Mouse (Mus musculus) yolk sac, embryonic 10.5 days (tissue): ENCODE data around the gene D930020B18Rik.
A peak's percentile ranks its signal among the peaks of the same experiment; 100 is the strongest.

Experiments used
- DNase-seq: peaks from one replicate; pipeline ENCODE4 v3.0.0-alpha.2; 2017; ENCODE audit warnings: low spot score

Gene D930020B18Rik

GRCm38 (mm10) chr10:121639573-121639972 lies 1.8 kb upstream of the D930020B18Rik start:
- DNase-seq: no peak

DNA sequence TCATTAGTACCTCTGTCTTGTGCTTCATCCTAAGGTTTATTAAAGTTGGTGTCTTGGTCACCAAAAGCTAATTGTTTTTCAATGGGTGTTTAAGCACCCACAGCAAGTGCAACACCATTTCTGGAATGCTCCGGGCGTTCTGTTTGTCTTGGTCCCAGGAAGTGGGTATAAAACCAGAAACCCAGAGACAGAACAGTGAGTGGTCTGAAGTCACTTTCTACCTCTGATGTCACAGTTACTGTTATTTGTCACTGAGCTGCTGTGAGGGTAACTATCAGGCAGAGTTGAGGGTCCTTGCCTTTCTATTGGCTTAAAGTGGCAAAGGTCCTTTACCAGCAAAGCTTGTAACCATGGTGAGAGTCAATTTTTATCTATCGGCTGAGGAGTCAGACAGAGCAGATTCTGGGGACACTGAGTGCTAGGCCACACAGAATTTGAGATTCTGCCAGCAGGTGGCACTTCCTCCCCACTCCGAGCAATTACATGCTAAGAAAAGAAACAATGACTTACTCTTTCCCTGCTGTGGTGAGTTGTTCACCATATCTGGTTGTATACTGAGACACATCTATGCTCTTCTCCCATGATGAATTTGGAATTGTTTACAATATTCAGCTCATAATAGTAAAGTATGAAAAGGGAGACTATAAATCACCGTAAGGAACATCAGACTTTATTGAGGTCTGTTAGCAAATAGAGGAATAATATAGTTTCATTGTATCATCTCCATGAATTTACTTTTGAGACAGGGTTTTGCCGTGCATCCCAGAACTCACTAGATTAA lies 1.0 kb upstream of the D930020B18Rik start:
- DNase-seq: no peak

DNA sequence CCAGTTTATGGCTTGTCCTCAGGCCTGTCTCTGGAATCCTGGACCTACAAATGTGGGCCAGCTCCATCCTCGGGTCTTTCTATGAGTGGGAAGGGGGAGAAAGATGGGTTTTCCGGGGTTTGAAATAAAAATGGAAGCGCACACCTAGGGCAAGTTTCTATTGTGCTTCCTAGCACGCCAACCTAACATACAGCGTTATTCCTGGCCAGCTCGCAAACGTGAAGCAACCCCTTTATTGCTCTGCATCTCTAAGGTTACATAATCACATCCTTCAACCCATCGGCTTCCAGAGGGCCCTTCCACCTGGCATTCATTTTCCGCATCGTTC lies 480 bp upstream of the D930020B18Rik start:
- no peak for DNase-seq

GRCm38 (mm10) chr10:121642054-121642947 lies 913 bp downstream of the D930020B18Rik start:
- DNase-seq: no peak

GRCm38 (mm10) chr10:121646294-121646693 lies 4.9 kb downstream of the D930020B18Rik start:
- DNase-seq: no peak

DNA sequence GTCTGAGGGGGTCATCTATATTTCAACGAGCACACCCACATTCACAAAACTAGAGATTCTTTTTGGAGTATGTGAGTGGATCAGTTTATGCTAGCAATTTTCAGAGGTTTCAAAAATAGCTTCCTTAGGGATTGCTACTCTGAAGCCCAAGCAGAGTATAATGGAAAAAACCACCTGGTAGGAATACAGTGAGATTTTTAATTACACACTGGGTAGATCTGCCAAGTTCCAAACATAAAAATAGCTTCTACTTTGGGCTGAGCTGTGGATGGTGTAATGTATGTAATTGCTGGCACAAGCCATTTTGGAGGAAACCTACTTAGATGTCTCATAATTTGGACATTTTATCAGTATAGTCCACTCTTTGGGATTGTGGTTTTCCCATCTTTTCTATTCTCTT lies 11.7 kb downstream of the D930020B18Rik start:
- no peak for DNase-seq

- DNase-seq: no peak
These were observed 14.5 kb downstream of the D930020B18Rik start for GRCm38 (mm10) chr10:121655907-121656306.

DNA sequence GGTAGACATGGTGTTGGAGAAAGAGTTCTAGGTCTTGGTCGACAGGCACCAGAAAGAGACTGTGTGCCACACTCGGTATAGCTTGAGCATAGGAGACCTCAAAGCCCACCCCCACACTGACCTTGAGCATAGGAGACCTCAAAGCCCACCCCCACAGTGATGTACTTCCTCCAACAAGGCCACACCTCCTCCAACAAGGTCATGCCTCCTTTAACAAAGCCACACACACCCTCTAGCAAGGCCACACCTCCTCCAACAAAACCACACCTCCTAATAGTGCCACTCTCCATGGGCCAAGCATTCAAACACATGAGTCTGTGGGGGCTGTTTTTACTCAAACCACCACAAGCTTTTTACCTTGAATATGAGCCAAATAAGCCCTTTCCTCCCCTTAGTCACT lies 21.3 kb downstream of the D930020B18Rik start:
- no peak for DNase-seq

- DNase-seq: no peak
These were observed 22.2 kb downstream of the D930020B18Rik start for GRCm38 (mm10) chr10:121663599-121663998.

DNA sequence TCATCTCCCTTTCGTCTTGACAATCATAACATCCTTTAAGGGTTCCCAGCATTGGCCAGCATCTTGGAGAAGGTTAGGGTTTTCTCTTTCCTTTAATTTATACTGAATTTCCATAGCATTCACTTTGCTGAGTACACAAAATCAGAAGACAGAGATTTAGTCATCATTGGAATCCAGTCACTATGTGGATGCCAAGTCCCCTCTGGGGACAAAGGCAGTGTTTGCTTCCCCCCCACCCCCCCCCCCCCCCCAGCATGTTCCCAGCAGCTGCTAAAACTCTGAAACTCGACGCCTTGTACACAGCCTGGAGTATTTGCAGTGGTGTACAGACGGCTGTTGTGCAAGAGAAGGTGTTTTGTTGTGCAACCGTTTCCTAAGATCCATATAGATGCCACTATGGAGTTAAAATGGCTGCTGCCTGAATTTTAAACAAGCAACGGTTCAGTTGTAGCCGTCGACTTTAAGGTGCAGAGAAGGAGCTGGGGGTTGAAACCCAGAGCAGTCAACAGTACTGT lies 24.3 kb downstream of the D930020B18Rik start:
- peak; percentile 4 for DNase-seq

- DNase-seq: no peak
These were observed 27.7 kb downstream of the D930020B18Rik start for GRCm38 (mm10) chr10:121669103-121669502.

- no peak for DNase-seq
These were observed 35.6 kb downstream of the D930020B18Rik start for GRCm38 (mm10) chr10:121677019-121677418.

GRCm38 (mm10) chr10:121680902-121681301 lies 39.5 kb downstream of the D930020B18Rik start:
- DNase-seq: no peak

DNA sequence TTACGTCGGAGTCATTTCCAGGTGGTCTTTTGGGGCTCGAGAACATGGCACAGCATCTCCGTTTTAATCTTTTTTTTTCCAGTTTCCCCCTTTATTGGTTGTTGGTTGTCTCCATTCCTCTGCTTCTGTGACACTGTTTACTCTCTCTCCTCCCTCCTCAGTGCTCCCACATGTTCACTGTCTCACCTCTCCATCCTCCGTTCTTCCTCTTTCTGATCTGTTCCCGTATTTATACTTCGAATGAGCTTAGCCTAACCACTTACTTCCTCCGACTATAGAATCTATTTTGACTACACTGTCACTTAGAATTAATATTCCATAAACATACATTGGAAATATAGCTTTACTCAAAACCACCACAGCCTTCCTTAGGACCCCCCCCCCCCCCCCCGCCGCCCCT lies 41.2 kb downstream of the D930020B18Rik start:
- DNase-seq: no peak

DNA sequence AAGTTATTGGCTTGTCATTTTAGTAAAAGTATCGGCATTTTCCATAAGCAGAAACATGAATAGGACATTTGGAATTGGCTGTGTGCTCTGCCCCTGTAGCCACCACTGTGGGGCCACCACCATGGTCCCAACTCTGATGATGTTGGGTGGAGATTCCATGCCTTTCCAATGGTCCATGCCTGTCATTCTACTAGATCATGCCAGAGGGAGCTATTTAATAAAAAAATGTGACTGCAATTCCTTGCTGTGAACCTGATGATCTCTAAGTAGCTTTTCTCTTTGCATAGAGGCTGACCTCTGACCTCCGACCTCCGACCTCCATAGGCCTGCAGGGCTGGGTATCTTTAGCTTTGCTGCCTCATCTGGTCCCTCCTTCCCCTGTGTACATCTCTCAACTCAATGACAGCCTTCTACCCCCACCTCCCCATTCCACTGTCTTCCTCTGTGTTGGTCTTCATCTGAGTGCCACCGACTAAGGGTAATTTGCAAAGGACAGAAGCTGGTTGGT lies 44.8 kb downstream of the D930020B18Rik start:
- peak; percentile 52 for DNase-seq

- DNase-seq: no peak
These were observed 46.1 kb downstream of the D930020B18Rik start for GRCm38 (mm10) chr10:121687511-121687910.

DNA sequence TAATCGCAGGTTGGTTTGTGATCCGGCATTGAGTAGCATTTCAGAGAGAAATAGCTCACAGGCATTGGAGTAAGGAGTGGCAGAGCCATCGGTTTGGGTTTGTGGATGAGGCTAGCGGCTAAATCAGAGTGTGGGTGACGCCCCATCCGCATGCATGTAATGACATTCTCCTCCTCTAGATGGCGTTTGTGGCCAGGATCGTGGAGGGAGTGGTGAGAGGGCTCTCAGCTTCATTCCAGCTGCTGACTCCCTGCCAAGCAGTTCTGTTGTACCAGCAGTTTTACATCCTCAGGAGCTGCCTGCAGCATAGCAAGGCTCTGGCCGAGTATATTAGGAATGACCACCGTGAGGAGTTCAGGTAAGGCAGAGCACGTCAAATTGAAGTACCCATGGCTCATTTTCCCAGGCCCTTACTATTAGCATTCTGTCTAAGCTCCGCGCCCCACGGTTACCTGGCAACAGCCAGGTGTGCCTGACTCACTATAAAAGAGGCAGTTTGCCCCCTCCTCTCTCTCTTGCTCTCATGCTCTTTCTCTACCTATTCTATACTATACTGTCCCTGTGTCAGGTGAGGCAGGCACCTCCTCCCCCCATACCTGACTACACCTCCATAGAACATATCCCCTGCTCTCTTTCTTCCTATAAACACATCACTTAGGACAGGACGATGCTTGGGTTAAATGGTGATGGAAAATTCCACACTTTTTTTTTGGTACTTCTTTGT lies 48.4 kb downstream of the D930020B18Rik start:
- DNase-seq: peak; percentile 54

GRCm38 (mm10) chr10:121692944-121693579 lies 51.7 kb downstream of the D930020B18Rik start:
- DNase-seq: peak; percentile 39

DNA sequence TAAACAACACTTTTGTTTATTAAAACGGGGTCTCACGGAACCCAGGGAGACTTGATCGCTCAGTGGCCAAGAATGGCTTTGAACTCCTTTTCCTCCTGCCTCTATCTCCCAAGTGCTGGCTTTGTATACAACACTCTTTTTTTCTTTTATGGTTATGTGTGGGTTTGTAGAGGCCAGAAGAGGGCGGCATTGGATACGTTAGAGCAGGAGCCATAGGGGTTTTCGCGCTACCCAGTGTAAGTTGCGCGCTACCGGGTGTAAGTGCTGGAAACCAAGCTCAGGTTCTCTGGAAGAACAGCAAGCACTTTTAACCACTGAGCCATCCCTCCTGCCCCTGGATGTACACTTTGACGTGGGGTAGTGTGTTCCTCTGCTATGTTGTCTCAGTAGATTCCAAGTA lies 53.2 kb downstream of the D930020B18Rik start:
- no peak for DNase-seq

DNA sequence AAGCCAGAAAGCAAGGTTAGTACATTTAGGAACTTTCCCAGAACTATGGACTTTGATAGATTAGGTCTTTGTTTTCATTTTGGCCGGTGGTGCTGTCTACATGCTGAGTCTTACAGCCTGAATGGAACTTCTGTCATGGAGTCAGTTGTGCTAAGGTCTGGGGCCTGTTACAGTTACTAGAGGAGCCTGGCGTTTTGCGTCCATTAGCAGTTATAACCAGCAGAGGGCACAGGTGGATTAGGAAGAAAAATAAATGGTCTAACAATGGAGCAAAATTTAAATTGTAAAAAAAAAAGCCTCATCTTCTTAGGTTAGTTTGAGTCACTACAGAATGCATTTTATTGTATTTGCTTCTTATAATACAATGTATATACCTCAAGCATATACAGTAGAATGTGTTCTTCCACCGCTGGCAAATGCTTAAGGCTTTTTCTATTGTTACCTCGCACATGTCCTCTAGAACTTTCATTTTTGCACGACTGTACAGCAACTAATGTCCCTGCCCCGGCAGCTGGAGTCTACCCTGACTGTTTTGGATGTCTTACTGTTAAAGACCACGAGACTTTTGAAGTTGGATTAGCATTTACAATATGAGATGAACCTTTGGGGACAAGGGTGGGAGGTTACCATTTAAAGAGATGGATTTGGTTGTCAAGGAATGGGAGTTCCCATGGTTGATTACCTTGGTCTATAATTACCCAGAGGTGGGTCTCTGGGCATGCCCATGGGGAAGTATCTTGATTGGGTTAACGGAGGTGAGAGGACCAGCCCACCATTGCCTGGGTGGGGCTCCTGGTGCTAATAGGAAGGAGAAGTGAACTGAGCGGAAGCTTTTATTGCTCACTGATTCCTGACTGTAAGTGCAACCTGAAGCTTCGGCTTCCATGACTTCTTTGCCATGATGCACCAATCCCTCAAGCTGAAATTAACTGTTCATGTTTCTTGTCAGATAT lies 60.2 kb downstream of the D930020B18Rik start:
- DNase-seq: no peak
